Mouse (Mus musculus): ENCODE results near the gene Strip2. TPM values are rescaled to one million over a fixed set of nuclear protein-coding genes. Genes with fewer than 3 reads are reported as not detected.

Gene Strip2
- polyA plus RNA-seq, 1 experiment from 2014 or later: 0.46 TPM

GRCm38 (mm10) chr6:29880796-29881195 lies 36.0 kb upstream of the Strip2 start:
- no peak for TF ChIP-seq CTCF (IDR thresholded peaks at IDR 0.05; ENCODE audit: low read depth)
- Histone ChIP-seq H3K27me3 (replicated peaks; ENCODE audit: control insufficient read depth, insufficient read depth, low read length) (no peaks in the 10 kb centered on the region), H3K9me3 (ENCODE audit: control insufficient read depth) (no peaks in the 10 kb centered on the region), H3K4me1 (replicated peaks; ENCODE audit: control insufficient read depth, insufficient read depth, low read length) (no peaks in the 10 kb centered on the region), H3K4me3 (ENCODE audit: low read depth, low read length) (no peak overlapping the region), H3K9ac (ENCODE audit: low read depth, low read length) (no peak overlapping the region), H3K27ac (ENCODE audit: low read depth, low read length) (no peak overlapping the region), H3K4me2 (replicated peaks; ENCODE audit: low read depth) (no peak overlapping the region), H3K36me3 (ENCODE audit: control insufficient read depth, insufficient read depth) (peaks cover 57% of the 10 kb centered on the region)
- ATAC-seq: no peak
- 89% methylated on average over 3 of the region's 3 CpGs for WGBS

GRCm38 (mm10) chr6:29881936-29882335 lies 34.9 kb upstream of the Strip2 start:
- Histone ChIP-seq H3K27ac (ENCODE audit: low read depth, low read length) (no peak overlapping the region), H3K4me1 (replicated peaks; ENCODE audit: control insufficient read depth, insufficient read depth, low read length) (no peaks in the 10 kb centered on the region), H3K9me3 (ENCODE audit: control insufficient read depth) (no peaks in the 10 kb centered on the region), H3K9ac (ENCODE audit: low read depth, low read length) (no peak overlapping the region), H3K4me2 (replicated peaks; ENCODE audit: low read depth) (no peak overlapping the region), H3K27me3 (replicated peaks; ENCODE audit: control insufficient read depth, insufficient read depth, low read length) (no peaks in the 10 kb centered on the region), H3K36me3 (ENCODE audit: control insufficient read depth, insufficient read depth) (peaks cover 61% of the 10 kb centered on the region), H3K4me3 (ENCODE audit: low read depth, low read length) (no peak overlapping the region)
- no peak for TF ChIP-seq CTCF (IDR thresholded peaks at IDR 0.05; ENCODE audit: low read depth)
- ATAC-seq: no peak
- 77% methylated on average over 2 of the region's 2 CpGs for WGBS

- Histone ChIP-seq H3K27ac (ENCODE audit: low read depth, low read length) (no peak overlapping the region), H3K27me3 (replicated peaks; ENCODE audit: control insufficient read depth, insufficient read depth, low read length) (no peaks in the 10 kb centered on the region), H3K4me2 (replicated peaks; ENCODE audit: low read depth) (no peak overlapping the region), H3K4me3 (ENCODE audit: low read depth, low read length) (no peak overlapping the region), H3K9ac (ENCODE audit: low read depth, low read length) (no peak overlapping the region), H3K9me3 (ENCODE audit: control insufficient read depth) (no peaks in the 10 kb centered on the region), H3K36me3 (ENCODE audit: control insufficient read depth, insufficient read depth) (peaks cover 61% of the 10 kb centered on the region), H3K4me1 (replicated peaks; ENCODE audit: control insufficient read depth, insufficient read depth, low read length) (no peaks in the 10 kb centered on the region)
- no peak for ATAC-seq
- TF ChIP-seq CTCF (IDR thresholded peaks at IDR 0.05; ENCODE audit: low read depth): no peak
- WGBS: 66% methylated on average over 6 of the region's 6 CpGs
Observed at GRCm38 (mm10) chr6:29882870-29883269, 33.9 kb upstream of the Strip2 start.

- no peak for TF ChIP-seq CTCF (IDR thresholded peaks at IDR 0.05; ENCODE audit: low read depth)
- H3K36me3 ChIP-seq (ENCODE audit: control insufficient read depth, insufficient read depth): peaks cover 38% of the 10 kb centered on the region
- 69% methylated on average over 11 of the region's 11 CpGs for WGBS
- H3K4me2 ChIP-seq (replicated peaks; ENCODE audit: low read depth): no peak overlapping the region
- H3K27ac ChIP-seq (ENCODE audit: low read depth, low read length): no peak overlapping the region
- H3K4me3 ChIP-seq (ENCODE audit: low read depth, low read length): no peak overlapping the region
- H3K27me3 ChIP-seq (replicated peaks; ENCODE audit: control insufficient read depth, insufficient read depth, low read length): no peaks in the 10 kb centered on the region
- H3K4me1 ChIP-seq (replicated peaks; ENCODE audit: control insufficient read depth, insufficient read depth, low read length): no peaks in the 10 kb centered on the region
- H3K9ac ChIP-seq (ENCODE audit: low read depth, low read length): no peak overlapping the region
- H3K9me3 ChIP-seq (ENCODE audit: control insufficient read depth): no peaks in the 10 kb centered on the region
- no peak for ATAC-seq
Observed at GRCm38 (mm10) chr6:29891151-29891550, 25.7 kb upstream of the Strip2 start.

- Histone ChIP-seq H3K4me1 (replicated peaks; ENCODE audit: control insufficient read depth, insufficient read depth, low read length) (no peaks in the 10 kb centered on the region), H3K4me3 (ENCODE audit: low read depth, low read length) (no peak overlapping the region), H3K27ac (ENCODE audit: low read depth, low read length) (no peak overlapping the region), H3K9ac (ENCODE audit: low read depth, low read length) (no peak overlapping the region), H3K9me3 (ENCODE audit: control insufficient read depth) (no peaks in the 10 kb centered on the region), H3K27me3 (replicated peaks; ENCODE audit: control insufficient read depth, insufficient read depth, low read length) (no peaks in the 10 kb centered on the region), H3K36me3 (ENCODE audit: control insufficient read depth, insufficient read depth) (peaks cover 40% of the 10 kb centered on the region), H3K4me2 (replicated peaks; ENCODE audit: low read depth) (no peak overlapping the region)
- 95% methylated on average over 3 of the region's 3 CpGs for WGBS
- TF ChIP-seq CTCF (IDR thresholded peaks at IDR 0.05; ENCODE audit: low read depth): no peak
- no peak for ATAC-seq
Observed at GRCm38 (mm10) chr6:29896976-29897375, 19.8 kb upstream of the Strip2 start.

GRCm38 (mm10) chr6:29901450-29901849 lies 15.4 kb upstream of the Strip2 start:
- Histone ChIP-seq H3K4me2 (replicated peaks; ENCODE audit: low read depth) (no peak overlapping the region), H3K4me3 (ENCODE audit: low read depth, low read length) (no peak overlapping the region), H3K36me3 (ENCODE audit: control insufficient read depth, insufficient read depth) (peaks cover 55% of the 10 kb centered on the region), H3K27me3 (replicated peaks; ENCODE audit: control insufficient read depth, insufficient read depth, low read length) (no peaks in the 10 kb centered on the region), H3K9me3 (ENCODE audit: control insufficient read depth) (no peaks in the 10 kb centered on the region), H3K4me1 (replicated peaks; ENCODE audit: control insufficient read depth, insufficient read depth, low read length) (no peaks in the 10 kb centered on the region), H3K27ac (ENCODE audit: low read depth, low read length) (no peak overlapping the region), H3K9ac (ENCODE audit: low read depth, low read length) (no peak overlapping the region)
- WGBS: 100% methylated on average over 1 of the region's 1 CpGs
- no peak for TF ChIP-seq CTCF (IDR thresholded peaks at IDR 0.05; ENCODE audit: low read depth)
- no peak for ATAC-seq

GRCm38 (mm10) chr6:29902256-29902655 lies 14.6 kb upstream of the Strip2 start:
- Histone ChIP-seq H3K27me3 (replicated peaks; ENCODE audit: control insufficient read depth, insufficient read depth, low read length) (no peaks in the 10 kb centered on the region), H3K4me2 (replicated peaks; ENCODE audit: low read depth) (no peak overlapping the region), H3K36me3 (ENCODE audit: control insufficient read depth, insufficient read depth) (peaks cover 53% of the 10 kb centered on the region), H3K4me1 (replicated peaks; ENCODE audit: control insufficient read depth, insufficient read depth, low read length) (no peaks in the 10 kb centered on the region), H3K9ac (ENCODE audit: low read depth, low read length) (no peak overlapping the region), H3K4me3 (ENCODE audit: low read depth, low read length) (no peak overlapping the region), H3K9me3 (ENCODE audit: control insufficient read depth) (no peaks in the 10 kb centered on the region), H3K27ac (ENCODE audit: low read depth, low read length) (no peak overlapping the region)
- no peak for ATAC-seq
- WGBS: 64% methylated on average over 2 of the region's 2 CpGs
- no peak for TF ChIP-seq CTCF (IDR thresholded peaks at IDR 0.05; ENCODE audit: low read depth)

Data from intestine, postnatal 0 days (tissue).